Mouse (Mus musculus) kidney, postnatal 4 days (tissue): ENCODE data around the gene Bloc1s5.
A peak's percentile ranks its signal among the peaks of the same experiment; 100 is the strongest.

Experiments used
- DNase-seq, 2 experiments: peaks; one replicate each; pipeline ENCODE4 v3.0.0; 2021; ENCODE audit warnings: mixed read lengths in 2 of 2

The Bloc1s5 gene

DNA sequence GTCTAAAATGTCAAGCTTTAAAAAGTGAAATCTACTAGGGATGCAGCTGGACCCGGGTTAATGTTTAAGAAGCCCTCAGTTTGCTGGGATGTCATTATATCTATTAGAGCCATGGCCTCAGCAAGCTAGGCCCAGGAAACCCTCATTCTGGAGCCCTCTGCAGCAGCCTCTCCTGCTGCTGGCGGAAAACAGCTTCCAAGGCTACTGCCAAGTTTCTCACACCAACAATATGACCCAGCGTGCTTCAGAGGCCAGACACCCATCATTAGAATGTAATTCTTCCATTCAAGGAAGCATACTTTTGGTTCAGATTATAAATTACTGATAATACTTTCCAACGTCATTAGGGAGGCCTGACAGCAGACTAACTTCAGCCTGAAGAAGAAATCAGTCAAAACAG lies 18.0 kb downstream of the Bloc1s5 start:
- peak in 1 of 2 experiments; percentile 38 for DNase-seq

DNA sequence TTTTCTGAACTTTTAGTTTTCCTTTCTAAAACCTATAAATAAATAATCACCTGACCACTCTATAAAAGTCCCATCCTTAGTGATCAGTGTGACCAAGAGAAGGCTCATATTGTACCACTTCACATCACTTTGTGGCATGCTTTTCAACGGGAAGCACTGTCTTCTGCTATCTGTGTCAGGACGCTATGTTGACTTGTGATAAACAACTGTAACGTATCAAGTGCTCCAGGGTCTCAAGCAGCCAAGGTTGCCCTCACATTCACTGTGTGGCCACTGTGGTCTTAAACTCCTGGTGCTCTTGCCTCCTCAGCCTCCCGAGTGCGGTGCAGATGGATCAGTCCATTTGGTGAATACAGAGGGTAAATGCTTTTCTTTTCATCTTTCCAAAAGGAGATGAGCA lies 19.3 kb downstream of the Bloc1s5 start:
- DNase-seq: no peak

DNA sequence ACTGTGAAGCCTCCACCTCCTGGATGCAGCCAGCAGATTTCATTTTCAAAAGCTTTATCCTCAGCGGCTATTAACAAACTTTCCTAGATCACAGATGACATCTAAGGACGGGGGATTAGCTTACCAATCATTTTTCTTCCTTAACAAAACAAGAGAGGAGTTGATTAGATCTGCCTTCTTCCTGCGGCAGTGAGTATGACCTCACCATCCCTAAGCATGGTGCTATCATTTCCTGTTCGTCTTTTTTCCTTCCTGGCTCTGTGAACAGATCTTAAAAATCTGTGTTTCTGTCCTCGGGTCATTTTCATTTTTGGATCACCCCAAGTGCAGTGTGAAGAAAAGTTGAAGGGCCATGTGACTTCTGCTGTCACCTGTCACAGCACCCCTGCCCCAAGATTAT lies 20.6 kb downstream of the Bloc1s5 start:
- no peak for DNase-seq

DNA sequence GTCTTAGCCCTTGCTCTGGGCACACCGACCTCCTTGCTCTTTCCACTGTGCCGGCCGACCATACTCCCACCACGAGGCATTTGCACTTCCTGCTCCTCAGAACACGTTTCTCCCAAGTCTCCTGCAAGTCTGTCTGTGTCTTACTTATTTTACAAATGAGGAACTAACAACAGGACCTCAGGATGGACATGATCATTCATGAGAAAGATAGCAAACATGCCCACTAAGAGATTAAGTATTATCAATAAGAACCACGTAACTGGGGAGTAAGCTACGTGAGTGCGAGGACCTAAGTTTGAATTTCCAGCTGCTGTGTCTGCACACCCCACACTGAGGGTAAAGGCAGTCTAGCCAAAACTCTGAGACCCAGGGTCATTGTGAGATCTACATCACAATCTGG lies 21.3 kb downstream of the Bloc1s5 start:
- no peak for DNase-seq

DNA sequence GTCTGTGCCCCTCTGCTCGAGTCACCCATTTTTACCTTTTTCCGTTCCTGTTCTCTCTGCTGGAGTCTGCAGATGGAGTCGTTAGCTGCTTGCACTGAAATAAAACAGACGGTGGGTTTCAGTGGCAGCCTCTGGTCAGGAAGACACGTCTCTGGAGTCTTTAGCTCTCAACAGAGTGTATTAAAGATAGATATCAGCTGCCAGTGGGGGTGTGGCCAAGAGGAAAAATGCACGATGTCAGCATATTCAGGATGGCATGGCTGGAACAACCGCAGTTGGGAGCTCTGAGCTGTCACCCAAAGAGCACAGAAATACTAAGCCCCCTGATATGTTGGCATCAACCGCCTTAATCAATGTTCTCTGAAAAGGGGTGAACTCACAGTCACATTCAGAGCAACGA lies 22.3 kb downstream of the Bloc1s5 start:
- no peak for DNase-seq

DNA sequence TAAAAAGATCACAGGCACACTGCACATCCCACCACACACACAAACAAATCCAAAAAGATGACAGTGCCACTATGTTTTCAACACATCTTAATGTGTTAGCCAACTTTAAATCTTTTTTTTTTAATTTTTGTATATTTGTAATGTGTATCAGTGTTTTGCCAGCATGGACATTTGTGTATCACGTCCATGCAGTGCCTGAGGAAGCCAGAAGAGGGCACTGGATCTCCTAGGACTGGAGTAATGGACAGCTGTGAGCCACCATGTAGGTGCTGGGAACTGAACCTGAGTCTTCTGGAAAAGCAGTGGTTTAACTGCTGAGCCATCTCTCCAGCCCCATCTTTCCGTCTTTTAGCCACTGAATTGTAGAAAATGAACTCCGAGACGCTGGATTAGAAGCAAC lies 22.7 kb downstream of the Bloc1s5 start:
- DNase-seq: peak in 1 of 2 experiments; percentile 17

DNA sequence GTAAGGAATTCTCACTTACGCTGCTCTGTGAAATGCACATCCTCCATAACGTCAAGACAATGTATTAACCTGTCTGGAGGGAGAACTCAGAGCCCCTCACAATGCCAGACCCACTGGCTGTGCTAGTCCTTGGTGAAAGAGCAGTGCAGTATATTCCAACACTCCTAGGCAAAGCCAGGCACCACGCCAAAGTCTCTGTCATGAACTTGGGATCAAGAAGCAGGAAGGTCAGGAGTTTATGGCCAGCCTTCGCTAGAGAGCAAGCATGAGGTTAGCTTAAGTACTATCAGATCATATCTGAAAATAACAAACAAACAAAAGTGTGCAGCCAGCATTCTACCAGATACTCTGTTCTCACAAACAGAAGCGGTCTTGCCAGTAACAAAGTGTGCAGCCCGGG lies 24.6 kb downstream of the Bloc1s5 start:
- peak; percentile 39 to 63 for DNase-seq

DNA sequence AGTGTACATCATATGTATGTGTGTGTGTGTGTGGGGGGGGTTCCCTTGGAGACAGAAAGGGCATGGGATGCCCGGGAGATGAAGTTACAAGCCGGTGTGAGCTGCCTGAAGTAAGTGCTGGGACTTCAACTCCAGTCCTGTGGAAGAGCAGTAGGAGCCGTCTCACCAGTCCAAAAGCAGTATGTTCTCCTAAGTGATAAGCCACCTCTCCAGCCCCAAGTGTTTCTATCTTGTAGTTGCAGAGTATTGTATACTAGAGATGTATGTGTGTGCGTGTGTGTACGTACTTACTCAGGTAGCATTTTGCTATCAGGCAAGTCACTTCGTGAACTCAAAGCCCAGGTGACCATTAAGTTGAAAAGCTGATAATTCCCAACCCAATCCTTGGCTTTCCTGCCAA lies 27.8 kb downstream of the Bloc1s5 start:
- DNase-seq: no peak

DNA sequence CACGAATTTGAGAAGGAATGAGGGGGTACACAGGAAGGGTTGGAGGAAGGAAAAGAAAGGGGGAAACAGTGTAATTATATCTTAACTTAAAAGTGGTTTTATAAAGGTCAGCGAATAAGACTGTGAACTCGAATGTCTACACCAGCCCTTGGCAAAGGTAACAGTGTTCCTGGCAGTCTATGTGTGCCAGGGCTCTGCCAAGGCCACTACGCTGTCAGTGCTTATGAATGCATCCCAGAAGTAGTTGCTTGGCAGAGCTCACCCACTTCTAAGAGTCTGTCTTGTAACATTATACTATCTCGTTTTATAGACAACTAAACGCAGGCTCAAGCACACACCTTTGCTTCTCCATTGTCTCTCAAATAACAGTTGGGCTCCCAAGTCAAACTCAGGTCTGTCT lies 29.6 kb downstream of the Bloc1s5 start:
- DNase-seq: no peak

DNA sequence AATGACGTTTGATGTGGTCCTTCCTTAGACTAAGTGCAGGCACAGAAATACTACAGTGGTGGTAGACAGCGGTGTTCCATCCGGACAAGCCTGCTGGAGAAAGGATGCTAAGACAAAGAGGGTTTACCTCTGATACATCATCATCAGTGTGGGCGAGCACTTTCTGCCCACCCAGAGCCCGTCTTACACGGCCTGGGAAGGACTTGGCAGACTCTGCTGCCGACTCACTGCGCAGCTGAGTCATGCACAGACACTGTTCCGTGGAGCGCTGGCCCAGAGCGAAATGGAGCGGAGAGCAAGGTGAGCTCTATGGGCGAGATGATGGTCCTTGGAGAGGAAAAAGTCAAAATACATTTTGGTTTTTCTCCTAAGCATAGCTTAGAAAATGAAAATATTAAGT lies 31.9 kb downstream of the Bloc1s5 start:
- no peak for DNase-seq

DNA sequence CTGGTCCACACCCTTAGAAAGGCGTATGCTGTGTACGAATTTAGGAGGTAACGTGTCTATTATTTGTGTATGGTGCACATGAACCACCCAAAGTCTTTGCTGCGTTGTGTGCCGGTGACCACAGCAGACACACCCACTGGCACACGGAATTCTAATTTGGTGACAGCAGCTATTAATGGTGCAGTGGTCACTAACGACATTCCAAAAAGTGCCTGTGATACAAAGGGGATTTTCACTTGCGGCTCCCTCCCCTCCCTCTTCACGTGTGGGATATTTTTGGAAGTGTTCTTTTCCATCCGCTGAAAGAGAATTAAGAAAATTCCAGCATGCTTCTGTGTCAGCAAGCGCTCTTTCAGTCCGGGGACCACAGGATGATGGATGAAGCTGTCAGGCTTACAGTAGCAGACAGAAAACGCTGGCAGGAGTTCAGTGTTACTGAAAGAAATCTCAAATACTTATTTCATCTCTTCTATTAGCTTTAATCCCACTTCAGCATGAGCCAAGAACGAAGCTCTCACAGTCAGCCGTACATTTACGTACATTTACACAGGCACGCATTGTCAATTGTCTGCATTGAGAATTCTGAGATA lies 32.6 kb downstream of the Bloc1s5 start:
- peak in 1 of 2 experiments; percentile 17 for DNase-seq

DNA sequence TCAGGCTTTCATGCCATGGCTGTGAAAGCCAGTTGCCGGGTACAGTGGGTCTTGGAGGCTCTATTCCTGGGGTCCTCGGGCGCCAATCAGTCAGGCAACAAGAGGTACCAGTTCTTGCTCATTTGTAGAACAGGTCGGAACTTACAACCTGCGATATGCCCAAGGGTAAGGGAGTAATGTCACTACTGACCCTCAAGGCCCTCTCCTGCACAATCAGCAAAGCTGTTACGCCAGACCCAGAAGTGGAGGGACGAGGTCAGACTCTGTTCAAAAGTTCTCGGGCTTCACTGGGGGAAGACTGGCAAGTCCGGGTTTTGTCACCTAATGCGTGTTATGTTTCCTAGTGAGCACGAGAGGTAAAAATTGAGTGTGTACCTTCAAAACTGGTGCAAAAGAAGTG lies 34.1 kb downstream of the Bloc1s5 start:
- no peak for DNase-seq

DNA sequence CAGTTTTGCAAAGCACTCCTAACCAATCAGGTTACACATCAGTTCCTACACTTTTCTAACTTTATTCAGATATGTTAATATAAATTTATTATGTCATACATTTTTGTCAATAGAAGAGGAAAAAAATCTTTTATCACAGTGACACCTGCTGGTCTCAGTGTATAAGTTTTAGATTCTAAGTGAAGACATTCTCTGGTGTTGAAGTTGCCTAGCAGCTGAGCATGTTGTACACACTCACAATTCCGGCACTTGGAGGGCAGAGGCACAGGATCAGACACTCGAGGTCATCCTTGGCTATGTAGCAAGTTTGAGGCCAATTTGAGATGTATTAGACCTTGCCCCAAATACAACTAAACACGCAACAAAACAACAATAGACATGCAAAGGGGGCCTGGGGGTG lies 37.8 kb downstream of the Bloc1s5 start:
- DNase-seq: no peak

DNA sequence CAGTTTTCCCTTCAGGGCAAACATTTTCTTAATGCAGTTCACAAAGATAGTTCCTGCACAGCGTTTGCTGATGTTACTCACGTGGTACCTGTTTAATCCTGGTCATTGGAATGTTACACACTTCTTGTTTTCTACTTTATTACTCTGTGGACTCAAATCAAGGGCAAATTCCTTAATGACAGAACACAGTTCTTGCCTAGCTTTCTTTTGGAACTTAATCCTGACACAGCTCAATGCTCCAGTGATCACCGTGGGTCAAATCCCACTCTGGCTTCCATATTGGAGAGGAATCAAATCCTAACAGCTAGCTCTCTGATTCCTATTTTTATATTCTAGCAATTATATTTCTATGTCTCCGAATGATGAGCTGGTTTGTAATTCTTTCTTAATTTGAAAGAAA lies 38.4 kb downstream of the Bloc1s5 start:
- peak in 1 of 2 experiments; percentile 9 for DNase-seq

DNA sequence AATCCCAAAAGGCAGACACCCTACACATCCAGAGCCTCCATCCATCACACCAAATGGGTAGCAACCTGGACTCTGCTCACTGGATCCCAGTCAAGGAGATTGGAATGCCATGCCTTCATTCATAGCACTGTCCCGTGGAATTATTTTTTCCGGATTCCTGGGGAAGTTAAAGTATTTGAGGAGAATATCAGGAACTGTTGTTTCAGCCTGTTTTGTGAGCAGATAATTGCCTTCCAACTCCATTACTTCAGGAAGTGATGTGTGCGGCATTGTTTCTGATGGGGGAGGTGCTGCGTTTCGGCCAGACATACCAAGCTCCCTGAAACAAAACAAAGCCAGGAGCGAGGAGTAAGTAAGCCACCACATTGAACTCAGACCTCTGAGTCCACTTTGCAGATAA lies 41.8 kb downstream of the Bloc1s5 start:
- DNase-seq: peak in 1 of 2 experiments; percentile 55

DNA sequence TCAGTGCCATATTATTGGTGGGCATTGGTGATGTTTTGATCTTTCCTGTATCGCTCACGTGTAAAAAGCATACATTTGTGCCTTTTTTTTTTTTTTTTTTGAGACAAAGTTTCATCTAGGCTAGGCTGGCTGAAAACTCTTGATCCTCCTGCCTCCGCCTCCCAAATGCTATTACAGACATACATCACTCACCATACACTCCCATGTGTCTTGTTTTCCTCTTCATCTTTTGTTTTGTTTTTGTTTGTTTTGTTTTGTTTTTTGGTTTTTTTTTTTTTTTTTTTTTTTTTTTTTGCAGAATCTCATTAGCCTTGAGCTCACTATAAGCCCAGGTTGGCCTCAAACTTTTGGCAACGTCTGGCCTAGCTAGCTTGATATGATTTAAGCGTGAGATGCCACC lies 47.6 kb downstream of the Bloc1s5 start:
- DNase-seq: no peak

DNA sequence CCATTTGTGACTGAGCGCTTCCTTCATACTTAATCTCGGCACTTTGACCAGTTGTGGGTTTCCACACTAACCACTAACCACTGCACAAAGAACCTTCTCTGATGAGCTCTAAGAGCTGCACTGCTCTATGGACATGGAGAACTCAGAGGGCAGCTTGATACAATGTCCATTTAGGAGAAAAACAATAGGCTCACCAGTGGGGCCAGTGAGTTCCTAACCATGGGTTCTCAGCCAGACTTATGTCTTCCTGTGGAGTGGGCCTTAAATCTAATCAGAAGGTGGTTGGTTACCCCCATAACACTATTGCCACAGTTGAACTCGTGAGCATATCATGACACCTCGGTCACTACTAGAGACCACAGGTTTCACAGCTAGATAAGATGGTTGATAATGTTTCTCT lies 48.5 kb downstream of the Bloc1s5 start:
- DNase-seq: no peak

DNA sequence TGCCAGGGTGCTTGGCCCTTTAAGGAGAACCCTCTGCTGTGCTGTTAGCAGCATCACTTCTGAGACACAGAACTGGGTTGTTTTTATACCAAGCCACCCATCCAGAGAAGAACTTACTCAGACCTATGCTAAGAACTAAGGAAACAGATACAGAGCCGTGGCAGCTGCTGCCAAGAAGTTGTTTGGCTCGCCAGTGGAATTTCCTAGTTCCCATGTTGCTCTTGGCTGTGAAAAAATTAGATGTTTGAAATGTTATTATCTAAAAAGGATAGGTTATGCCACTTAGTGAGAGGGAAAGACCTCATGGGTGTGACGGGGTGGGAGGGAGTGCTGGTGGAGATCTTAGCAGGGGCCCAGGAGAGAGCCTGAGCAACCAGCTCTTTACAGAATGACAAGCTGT lies 52.1 kb downstream of the Bloc1s5 start:
- DNase-seq: peak in 1 of 2 experiments; percentile 19

DNA sequence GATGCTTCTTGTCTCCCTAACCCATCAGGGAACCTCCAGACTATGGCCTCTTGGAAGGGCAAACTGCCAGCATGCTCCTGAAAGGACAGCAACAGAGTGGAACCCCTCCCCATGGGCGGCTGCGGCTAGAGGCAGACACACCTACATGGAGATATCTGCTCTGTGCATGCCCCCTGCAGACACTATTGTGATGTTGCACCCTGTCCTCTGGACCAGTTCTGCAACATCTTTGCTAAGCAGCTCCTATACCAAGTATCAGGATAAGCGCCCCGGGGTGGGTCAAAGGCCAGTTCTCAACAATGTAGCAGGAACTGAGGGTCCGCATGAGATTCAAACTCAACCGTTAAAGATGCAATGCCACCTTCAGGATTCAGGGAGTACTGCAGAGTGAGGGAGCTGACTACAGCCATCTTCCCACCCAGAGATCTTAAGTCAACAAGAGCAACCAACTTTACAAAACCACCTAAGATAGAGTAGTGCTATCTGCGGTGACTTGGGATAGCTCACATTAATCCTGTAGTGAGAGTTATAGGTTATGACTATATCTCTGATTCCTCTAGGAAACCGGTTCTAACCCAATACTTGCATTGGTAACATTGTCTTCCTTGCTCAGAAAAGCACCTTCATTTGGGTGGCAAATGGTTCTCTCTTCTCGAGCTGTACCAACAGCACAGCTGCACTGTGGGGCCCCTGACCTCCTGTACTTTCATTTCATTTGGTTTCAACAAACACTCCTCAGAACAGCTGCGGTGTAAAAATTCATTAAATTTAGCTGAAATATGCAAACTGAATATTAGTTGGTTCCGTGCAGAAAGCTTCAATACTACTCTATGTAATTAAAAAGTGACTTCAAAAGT lies 54.1 kb downstream of the Bloc1s5 start:
- DNase-seq: peak; percentile 66 to 77

DNA sequence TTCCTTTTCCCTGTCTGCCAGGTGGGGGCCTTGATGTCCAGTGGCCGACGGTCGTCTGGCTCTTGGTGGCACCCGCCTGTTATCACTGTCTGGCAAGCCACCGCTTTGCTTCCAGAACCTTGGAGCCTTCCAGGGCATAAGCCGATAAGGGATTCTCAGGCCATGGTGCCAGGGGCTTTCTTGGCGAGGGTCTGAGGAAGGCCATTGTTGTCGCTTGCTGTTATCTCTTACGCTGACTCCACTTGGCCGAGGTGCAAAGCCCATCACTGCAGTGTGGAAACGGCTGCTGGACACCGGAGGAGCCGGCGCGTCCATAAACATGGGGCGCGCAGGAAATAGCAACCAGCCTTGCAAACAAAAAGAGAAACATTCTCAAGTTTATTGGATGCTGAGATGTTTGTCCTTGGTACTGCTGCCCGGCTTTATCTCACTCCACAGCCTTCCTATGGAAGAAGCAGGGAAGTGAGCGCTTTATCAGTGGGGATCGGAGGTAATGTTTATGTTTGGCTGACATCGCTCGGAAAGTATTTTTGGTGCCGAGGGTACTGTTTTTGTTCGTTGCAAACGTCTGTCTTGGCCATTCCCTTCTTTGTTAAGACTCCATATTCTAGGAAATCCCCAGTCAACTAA lies 54.8 kb downstream of the Bloc1s5 start:
- DNase-seq: no peak

DNA sequence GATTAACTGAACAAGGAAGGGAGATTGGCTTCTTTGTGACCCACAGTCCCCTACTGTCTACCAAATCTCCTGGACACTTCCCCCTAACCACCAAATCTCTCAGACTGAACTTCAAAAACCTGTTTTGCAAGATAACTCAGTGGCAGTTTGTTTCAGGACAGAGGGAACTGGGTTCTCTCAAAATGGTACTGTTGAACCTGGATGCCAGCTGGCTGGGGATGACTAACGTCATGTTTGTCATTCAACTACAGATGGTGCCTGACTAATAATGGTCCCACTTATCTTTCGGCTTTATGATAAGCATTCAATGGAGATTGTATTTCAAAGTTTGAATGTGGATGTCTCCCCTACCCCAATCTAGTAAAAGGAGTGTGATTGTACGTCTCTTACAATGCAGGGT lies 60.2 kb downstream of the Bloc1s5 start:
- no peak for DNase-seq

DNA sequence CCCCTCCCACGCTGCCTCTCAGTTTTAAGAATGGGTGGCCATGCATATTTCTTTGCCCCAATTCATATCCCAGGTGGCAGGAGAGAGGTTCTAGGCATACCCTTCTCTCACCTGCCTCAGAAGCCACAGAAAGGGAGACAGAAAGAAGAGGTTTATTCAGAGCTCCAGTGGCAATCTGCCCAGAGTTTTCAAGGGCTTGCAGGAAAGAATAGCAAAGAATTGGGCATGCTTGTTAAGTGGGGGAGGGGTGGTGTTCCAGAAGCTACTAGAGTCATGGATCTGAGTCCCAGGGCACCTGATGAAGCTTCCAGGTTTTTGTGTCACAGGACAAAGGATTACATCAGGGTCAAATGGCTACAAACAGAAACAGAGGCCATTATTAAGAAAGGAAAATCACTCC lies 61.6 kb downstream of the Bloc1s5 start:
- no peak for DNase-seq

DNA sequence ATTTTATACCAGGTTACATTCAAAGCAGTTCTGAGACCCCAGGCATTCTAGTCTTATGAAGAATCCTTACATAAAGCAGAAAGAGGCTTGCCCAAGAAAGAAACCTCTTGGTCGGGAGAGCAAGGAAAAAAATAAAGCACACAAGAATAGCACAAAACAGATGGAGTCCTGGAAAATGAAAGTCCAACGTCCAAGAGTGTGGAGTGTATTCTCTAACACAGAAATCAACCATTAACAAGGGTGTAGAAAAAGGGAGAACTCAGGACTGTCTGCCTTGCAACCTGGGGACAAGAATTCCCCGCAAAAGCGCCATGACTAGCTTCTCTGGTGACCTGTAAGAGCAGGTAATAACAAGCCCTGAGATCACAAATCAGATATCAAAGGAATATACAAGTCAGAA lies 69.7 kb downstream of the Bloc1s5 start:
- DNase-seq: no peak

DNA sequence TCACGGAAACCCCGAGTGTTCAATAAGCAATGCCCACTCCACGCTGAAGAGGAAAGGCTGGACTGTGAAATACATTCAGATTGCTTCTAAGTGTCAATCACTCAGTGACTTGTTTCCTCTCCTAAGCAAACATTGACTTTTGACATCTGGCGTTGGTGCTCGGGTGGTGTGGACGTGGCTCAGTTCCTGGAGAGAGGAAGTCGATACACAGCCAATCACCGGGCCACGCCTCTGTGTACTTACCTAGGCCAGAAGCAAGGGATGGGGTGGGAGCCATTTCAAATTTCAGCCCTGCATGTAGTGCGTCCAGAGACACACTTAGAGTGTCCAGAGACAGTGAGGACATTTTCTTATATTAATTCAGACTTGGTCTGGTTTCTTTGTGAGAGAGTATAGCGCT lies 80.3 kb downstream of the Bloc1s5 start:
- no peak for DNase-seq
